Mouse (Mus musculus): ENCODE results near the gene Tmem253. TPM values are rescaled to one million over a fixed set of nuclear protein-coding genes. Genes with fewer than 3 reads are reported as not detected.
A peak's percentile ranks its signal among the peaks of the same experiment; 100 is the strongest.

The Tmem253 gene
- total RNA-seq, 2 experiments from 2014 or later, result 2.1 to 2.3 TPM

DNA sequence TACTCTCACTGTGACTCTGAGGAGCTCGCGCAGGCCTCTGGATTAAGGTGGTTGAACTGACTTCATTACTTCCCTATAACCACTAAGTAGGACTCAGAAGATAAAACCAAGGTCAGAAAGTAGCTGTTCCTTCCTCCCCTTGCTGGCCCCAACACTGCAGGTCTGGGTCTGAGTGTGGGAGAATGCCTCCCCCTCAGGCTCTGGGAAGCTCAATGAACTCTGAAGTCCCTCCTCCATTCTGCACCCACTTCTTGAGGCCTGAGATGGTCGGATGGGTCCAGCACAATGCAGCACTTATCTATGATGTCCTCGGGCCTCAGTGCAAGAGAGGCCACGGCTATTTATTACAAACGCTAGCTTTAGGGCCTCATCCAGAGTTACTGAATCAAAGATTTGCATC lies 9.8 kb upstream of the Tmem253 start:
- intact Hi-C loops (cut with DNase I), result loop anchor here (2.0 kb wide), 1 partner anchor 19 kb away; no protein-coding TSS in a partner anchor
- no peak for DNase-seq

DNA sequence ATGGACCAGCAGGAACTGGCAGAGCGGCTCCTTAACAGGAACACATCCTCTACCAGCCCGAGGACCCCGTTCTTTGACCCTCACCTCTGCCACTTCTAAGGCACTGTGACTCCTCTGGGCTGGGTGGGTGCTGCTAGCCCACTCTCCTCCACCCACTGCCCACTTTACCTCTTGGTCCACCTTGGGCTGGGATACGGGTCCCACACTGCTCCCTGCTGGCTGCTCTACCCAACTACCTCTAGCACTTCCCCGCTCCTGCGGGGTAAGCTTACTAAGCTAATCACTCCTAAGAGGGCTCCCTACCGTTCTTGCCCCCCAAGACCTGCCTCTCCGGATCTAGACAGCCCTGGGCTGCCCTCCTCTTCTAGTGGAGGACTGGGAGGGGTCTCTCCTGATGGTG lies 9.2 kb upstream of the Tmem253 start:
- intact Hi-C loops (cut with DNase I), result no loop called here
- DNase-seq, result no peak

DNA sequence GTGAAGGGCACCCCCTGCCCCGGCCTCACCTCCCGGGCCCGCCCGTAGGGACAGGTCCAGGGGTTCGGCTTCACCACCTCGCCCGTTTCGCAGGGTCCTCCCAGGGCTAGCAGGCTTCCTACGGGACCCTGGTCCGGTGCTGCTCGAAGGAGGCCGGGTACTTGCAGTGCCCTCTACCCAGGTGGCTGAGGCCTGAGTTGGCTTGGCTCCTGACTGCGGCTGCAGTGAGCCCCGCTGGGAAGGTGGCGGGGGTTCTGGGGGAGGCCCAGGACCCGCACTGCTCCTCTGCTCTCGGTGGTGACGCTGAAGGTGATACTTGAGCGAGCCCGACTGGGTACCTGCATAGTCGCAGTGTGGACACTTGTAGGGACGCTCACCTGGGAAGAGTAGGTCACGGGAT lies 8.7 kb upstream of the Tmem253 start:
- intact Hi-C loops (cut with DNase I), result no loop called here

DNA sequence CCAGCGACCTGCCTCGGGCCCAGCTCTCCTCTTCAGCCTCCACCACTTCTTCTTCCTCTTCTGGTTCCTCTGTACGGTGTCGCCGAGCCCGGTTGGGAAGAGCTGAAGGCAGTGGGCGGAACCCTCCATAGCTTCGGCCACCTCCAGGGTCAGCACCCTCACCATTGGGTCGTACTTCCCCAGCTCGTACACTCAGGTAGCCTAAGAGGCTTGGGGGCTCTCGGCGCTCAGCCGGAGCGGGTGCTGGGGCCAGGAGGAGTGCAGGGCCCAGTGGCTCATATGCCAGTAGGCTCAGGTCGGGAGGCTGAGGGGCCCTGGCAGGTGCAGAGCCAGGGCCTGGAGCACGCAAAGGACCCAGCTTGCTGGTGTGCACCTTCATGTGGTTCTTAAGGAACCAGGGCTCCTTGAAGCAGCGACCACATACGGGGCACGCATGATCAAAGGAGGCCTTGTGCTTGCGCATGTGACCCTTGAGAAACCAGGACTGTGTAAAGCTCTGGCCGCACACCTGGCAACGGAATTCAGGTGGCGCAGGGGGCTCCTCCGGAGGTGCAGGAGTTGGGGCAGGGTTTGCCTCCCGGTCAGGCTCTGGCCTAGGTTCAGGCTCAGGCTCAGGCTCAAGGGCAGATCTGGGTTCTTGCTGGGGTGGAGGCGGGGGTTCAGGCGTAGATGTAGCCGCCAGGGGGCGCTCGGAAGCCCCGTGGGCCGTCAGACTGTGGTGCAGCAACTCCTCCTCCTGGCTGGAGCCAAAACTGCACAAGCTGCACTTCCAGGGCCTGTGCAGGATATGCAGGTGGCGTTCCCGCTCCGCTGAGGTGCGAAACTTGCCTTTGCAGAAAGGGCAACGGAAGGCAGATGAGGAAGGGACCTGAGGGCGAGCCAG lies 6.9 kb upstream of the Tmem253 start:
- intact Hi-C loops (cut with DNase I), result loop anchor here (2.0 kb wide), 2 partner anchors 14 to 106 kb away; no protein-coding TSS in a partner anchor
- DNase-seq, result peak; percentile 90 to 93

More for the DNA sequence above, 8.7 kb upstream of the Tmem253 start:
- DNase-seq, result no peak

DNA sequence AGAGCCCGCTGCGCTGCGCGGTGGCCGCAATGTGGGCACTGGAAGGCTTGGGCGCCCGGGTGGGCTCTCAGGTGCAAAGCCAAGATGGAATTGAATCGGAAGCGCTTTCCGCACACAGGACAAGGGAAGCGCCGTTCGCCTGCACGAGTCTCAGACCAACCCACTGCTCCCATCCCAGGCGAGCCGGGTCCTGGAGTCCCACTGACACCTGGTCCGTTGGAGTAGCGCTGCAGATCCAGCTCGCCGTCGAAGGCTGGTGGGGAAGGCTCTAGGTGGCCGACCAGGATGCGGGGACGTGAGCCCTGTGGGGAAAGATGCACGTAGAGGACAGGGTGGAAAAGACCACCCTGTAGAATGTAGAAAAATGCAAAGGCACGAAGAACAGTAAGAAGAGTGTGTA lies 6.1 kb upstream of the Tmem253 start:
- DNase-seq, result no peak
- intact Hi-C loops (cut with DNase I), result loop anchor here (2.0 kb wide), 2 partner anchors 13 to 107 kb away; no protein-coding TSS in a partner anchor

DNA sequence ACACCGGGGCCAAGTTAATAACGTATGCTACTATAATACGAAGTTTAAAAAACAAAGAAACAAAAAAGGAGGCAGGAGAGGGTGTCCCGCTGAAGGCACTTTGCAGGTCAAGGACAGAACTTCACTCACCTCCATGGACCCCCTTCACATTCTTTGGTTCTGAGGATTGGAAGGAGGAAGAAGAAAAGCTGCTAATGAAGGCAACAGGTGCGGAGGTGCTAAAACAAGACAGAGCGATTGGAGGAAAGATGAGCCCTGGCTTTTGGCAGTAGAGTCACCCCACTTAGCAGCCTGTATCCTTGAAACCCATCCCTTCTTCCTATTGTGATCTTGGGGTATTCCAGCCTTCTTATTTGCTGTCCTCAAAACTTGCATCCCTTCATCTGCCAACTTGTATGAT lies 5.6 kb upstream of the Tmem253 start:
- no peak for DNase-seq
- intact Hi-C loops (cut with DNase I), result loop anchor here (2.0 kb wide), 2 partner anchors 13 to 107 kb away; no protein-coding TSS in a partner anchor

DNA sequence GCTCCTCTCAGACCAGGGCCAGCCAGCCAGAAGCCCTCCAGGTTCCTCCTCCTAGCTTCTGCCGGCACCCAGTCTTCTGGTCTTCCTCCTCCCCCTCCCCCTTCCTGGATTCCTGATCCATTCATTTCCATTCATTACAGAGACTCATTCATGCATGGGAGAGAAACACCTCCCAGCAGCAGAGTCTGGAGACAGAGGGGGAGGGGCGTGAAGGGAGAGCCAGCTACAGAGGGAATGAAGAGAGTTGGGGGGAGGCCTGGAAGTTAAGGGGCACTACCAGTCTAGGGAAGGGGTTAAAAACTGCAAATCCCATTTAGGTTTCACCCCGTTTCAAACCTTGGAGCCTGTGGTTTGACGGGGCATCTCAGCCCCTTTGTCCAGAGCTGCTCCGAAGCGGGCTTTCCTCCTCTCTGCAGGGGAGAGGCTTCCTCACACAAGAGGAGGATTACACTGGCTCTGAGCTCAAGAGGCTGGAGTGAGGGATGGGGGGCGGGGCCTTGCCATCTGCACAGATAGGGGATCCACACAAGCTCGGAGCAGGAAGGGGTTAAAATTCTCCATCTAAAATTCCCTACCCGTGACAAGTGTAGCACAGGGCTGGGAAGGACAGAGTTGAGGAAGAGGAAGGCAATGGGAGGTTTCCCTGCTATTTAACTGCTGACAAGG lies 4.9 kb upstream of the Tmem253 start:
- intact Hi-C loops (cut with DNase I), result no loop called here
- no peak for DNase-seq

DNA sequence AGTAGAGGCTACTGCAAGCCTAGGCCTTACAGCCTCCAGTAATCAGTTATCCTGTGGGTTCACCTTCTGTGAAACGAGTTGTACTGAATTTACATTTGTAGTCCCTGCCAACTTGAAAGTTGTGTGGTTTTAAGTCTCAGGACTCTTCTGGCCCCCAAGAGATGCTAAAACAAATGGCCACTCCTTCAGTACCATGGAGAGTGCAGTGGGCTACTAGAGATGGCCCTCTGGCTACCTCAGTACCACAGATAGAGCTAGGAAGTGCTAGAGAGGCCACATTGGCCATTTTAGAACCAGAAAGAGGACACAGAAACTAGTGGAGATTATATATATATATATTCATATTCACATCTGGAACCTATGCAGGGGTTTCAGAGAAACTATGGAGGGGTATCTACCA lies 3.8 kb upstream of the Tmem253 start:
- intact Hi-C loops (cut with DNase I), result no loop called here
- no peak for DNase-seq

DNA sequence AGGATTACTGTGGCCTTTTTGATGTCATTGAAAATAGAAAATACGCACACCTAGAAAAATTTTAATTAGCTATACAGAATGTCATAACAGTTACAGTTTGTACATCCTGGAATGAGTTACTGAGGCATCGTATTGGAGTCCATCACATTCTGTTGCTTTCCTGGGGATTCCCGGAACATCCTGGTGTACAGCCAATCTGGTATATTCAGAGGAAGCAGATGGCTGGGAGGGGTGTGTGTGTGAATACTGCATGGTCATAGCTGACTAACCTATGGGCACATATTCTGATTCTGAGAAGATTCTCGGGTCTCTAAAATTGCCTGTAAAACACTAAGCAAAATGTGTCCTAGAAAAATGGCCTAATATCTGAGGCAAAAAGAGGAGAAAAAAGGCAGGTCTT lies 3.4 kb upstream of the Tmem253 start:
- intact Hi-C loops (cut with DNase I), result no loop called here

DNA sequence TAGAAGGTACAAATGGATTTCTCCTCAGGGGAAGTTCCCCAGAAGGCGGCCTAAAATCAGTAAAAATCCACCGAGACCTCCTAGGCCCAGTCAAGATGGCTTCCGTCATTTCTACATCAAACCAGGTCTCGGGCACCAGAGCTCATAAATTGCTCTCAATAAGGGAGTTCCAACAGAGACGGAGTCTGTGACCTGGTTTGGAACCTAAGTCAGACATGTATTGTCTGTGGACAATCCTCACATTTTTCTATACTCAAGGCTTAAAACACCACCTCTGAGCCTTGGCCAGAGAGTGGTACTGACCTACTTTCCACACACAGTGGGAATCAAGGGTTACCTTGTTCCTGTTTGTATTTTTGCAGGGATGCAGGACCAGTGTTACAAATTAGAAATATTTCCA lies 2.9 kb upstream of the Tmem253 start:
- no peak for DNase-seq
- intact Hi-C loops (cut with DNase I), result no loop called here

More for the DNA sequence above, 3.4 kb upstream of the Tmem253 start:
- DNase-seq, result no peak

DNA sequence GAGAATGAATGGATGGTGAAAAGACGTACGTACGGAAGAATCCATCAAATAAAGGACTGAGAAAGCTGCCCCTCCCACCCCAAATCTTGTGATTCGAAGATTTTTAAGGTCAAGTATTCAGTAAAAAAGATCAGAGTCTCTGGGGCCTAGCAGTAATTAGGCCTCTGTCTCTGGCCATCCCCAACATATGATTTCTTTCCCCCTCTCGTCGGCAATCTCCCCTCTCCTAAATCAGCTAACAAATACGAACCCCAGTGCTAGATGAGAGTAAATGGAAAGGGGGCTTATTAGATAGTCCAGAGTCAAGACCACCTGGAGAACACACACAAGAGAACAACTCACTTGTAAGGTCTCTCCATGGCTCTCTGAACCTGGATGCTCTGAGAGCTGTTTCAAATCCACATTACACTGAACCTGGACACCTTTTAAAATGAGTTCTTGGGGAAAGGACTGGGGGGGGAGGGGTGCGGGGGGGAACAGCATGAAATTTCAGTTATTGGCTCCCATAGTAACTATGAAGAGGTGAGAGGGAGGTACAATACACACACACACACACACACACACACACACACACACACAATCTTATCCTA lies 2.3 kb upstream of the Tmem253 start:
- intact Hi-C loops (cut with DNase I), result no loop called here
- DNase-seq, result no peak

DNA sequence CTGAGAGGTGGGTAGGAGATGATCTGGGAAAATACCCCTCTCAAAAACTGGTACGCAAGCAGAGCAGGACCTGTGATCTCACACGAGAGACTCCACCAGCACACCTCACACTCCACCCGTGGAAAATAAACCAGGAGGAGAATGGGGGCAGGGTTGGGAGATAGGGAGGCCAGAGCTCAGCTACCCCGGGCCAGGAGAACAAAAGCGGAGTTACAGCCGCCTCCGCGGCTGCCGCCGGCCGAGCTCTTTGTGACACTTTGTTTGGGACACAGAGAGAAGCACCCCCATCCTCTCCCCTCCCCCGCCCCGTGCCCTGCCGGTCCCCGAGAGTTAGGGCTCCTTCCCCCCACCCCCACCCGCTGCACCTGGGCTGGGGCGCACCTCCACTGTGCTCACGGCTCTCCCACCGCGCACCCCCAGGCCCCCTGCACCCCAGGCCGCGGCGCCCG lies 1.7 kb upstream of the Tmem253 start:
- intact Hi-C loops (cut with DNase I), result no loop called here
- peak; percentile 37 to 48 for DNase-seq

DNA sequence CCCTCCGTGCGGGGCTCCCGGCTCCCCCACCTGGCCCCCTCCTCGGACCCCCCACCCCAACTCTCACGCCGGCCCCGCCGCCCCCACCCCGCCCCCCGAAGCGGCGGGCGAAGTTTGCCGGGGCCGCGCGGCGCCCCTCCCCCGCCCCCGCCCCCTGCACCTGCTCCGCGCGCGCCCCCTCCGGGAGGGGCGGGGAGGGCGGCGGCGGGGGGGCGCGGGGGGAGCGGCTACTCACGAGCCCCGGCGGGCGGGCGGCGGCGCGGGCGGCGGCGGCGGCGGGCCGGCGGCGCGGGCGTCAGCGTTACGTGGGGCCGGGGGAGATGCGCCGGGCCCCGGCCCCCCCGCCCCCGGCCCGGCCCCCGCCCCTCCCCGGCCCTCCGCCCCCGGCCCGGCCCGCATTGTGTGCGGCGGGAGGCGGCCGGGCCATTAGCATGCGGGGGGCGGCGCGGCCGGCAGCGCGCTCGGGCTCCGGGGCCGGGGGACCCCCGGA lies 1.1 kb upstream of the Tmem253 start:
- intact Hi-C loops (cut with DNase I), result no loop called here
- peak in 1 of 2 experiments; percentile 44 for DNase-seq

DNA sequence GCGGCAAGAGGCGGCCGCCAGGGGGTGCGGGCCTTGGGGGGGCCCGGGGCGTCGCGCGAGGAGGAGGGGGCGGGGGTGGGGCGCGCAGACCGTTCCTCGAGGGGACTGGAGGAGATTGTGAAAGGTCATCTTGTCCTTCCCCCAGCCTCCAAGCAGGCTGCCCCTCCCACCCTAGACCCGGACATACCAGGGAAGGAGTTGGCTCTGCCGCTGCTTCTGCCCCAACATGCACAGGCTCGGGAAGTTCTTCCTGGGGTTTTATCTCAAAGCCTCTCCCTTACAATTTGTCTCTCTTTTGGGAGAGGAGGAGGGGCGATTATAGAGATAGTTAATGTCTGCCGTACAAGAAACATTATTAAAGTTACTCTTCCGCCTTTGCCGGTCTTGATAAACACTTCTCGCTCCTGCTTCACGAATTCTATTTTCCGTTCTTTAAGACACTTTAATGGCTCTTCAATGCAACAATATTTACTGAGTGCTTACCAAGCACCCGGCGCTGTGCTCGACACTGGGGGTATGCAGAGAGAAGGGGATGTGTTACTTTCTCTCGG lies 622 bp upstream of the Tmem253 start:
- peak; percentile 43 to 68 for DNase-seq
- intact Hi-C loops (cut with DNase I), result no loop called here

DNA sequence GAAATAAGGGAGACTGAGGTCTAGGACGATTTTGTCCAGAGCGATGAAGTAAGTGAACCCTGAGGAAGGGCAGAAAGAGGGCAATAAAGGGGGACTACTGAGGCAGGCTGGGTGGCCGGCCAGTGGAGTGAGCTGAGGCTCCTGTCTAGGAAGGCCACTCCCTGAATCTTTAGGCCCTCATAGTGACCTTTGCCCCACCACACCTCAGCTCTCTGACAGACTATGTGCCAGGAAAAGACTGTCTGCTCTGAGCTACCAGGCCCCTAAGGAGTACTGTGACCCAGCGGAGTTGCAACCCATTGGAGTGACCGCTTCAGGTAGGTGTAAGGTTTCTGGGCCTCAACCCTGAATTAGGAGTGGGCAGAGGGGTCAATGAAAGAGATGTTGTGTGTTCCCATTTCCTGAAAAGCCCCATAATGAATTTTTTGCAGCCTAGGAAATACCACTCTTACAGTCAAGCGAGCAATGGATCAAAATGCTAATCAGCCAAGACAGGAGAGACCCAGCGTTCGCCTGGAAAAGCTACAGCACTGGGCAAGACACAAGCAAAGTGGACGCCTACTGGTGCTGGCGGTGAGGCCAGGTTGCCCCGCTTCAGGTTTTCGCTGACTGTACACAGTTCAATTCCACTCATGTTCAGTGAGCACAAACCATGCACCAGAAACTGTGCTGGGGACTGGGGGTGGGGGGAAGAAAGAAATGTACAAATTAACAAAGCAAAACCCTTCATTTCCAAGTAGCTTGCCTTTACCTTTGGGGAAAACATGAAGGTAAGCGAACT lies 1.4 kb downstream of the Tmem253 start:
- no peak for DNase-seq
- intact Hi-C loops (cut with DNase I), result no loop called here

DNA sequence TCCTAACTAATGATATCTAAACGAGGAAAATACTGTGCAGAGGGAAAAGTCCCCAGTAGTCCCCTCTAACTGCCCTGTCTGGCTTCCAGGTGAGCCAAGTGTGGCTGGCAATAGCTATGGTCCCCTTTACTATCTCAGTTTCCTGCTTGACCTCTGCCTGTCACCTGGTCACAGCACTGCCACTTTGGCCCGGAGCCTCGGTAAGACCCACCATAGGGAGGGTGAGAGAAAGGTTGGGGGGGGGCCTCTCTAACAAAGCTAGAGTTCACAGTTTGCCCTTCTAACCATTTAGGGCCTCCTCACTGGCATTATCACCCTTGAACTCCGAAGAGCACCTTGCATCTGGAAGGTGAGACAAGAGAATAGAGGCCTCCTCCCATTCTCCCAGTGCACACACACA lies 2.2 kb downstream of the Tmem253 start:
- intact Hi-C loops (cut with DNase I), result no loop called here
- no peak for DNase-seq

DNA sequence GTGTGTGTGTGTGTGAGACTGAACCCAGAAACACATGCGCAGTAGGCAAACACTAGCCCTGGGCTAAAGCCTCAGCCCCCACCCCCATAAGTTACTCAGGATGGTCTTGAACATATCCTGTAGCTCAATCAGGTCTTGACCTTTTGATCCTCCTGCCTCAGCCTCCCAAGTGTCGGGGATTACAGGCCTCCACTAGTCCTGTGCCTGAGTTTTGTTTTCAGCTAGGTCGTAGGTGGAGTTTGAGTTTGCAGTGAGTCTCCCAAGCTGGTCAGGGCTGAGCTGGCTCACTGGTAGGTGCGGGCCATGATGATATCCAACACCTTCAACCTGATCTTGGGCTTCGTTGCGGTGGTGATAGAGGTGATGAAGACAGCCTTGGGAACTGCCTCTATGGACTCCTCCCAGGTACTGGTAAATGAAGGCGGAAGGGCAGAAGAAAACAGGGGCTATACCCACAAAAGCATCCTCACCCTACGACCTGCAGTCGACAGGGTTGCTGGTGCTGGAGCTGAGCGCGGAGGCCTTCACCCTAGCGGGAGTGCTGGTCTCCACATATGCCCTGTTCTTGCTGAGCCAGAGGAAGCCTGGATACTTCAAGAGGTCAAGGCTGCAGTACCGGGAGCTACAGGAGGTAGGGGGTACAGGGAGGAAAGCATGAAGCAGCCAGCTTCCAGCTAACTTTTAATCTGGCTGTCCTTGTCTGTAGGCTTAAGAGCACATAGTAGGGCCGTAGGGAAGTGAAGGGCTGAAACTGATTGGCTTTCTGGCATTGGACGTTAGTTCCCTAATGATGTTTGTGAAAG lies 3.0 kb downstream of the Tmem253 start:
- no peak for DNase-seq
- intact Hi-C loops (cut with DNase I), result no loop called here

DNA sequence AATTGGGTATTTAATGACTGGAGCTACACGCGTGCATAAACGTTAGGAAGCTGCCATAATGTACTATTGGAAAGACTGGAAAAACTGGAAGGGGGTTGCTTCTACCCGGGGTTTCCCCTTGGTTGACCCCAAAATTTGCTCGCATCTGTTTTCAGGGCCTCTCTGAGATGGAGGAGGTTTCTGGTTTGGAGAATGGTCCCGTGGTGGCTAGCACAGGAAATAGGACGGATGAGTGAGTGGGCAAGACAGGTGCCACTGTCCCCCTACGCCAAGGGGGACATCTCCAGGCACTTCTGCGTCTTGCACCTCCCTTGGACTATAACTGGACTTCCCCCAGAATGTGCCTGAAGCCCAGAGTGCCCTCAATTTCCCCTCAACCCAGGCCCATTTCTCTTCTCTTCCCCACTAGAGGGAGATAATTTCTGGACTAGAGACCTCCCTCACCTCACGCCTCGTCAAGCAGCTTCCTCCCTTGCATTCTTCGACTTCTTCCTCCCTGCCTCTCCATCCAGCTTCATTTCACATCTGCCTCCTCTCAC lies 3.7 kb downstream of the Tmem253 start:
- intact Hi-C loops (cut with DNase I), result no loop called here
- no peak for DNase-seq

Data from heart, postnatal 36 days (tissue).